Mouse (Mus musculus): ENCODE measurements at regions not wholly inside any gene's neighbourhood (a gene's known extent, or its start where the extent isn't known, plus 50 kb on each side); places are given as distances from the start of the nearest gene placed in this dataset.
A peak's percentile ranks its signal among the peaks of the same experiment; 100 is the strongest.

DNA sequence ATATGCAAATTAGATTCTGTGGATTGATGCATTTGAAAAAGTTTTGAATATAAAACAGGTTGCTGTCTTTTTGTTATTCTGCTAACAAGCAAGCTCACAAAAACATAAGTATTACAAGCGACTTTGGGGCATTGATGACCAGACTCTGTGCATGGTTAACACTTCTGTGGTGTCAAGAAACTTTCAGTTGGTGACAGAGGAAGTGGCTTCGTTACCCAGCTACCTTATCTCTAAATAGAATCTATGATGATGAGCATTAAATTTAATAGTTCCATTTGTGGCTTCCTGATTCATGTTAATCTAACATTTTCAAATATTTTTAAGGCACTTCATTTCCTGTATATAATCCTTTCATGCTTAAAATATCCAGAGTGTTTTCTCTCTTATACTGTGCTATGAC is 100.8 kb downstream of the Tm2d1 start:
- Histone ChIP-seq H3K36me3 (ENCODE audit: control insufficient read depth, insufficient read depth, low read length, poor library complexity, severe bottlenecking) (no peaks in the 10 kb centered on the region), H3K4me3 (ENCODE audit: low read depth, low read length) (no peak overlapping the region), H3K27ac (ENCODE audit: insufficient read depth, low read length) (no peak overlapping the region), H3K27me3 (ENCODE audit: control insufficient read depth, insufficient read depth, low read length, poor library complexity, severe bottlenecking) (no peaks in the 10 kb centered on the region), H3K9ac (ENCODE audit: low read depth, poor library complexity, severe bottlenecking) (no peak overlapping the region), H3K9me3 (replicated peaks; ENCODE audit: control insufficient read depth, insufficient read depth, low read length, poor library complexity, severe bottlenecking) (no peaks in the 10 kb centered on the region), H3K4me1 (ENCODE audit: control insufficient read depth, insufficient read depth, low read length) (no peaks in the 10 kb centered on the region)
- TF ChIP-seq CTCF (IDR thresholded peaks at IDR 0.05; ENCODE audit: low read depth, low read length) (no peak), POLR2A (IDR thresholded peaks at IDR 0.05; ENCODE audit: insufficient read depth, low read length) (no peak), EP300 (IDR thresholded peaks at IDR 0.05; ENCODE audit: insufficient read depth, low read depth, low read length) (no peak)

DNA sequence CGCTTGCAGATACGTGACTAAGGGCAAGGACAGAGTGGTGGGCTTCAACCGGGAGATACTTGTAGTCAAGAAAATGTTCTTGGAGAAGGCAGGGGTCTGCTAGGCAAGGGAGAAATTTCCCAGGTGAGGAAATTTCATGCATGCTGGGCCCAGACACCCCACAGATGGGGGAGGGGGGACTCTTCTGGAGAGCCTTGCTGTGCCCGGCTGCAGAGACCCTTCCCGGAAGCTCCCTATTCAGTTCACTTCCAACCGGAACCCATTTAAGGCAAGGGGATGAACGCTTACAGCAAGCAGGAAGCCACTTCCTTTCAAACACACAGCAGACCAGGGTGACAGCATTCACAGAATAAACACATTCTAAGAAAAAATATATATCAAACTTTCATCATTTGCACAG is 124.8 kb downstream of the Tm2d1 start:
- Histone ChIP-seq H3K9ac (ENCODE audit: low read depth, poor library complexity, severe bottlenecking) (no peak overlapping the region), H3K9me3 (replicated peaks; ENCODE audit: control insufficient read depth, insufficient read depth, low read length, poor library complexity, severe bottlenecking) (no peaks in the 10 kb centered on the region), H3K36me3 (ENCODE audit: control insufficient read depth, insufficient read depth, low read length, poor library complexity, severe bottlenecking) (no peaks in the 10 kb centered on the region), H3K27ac (ENCODE audit: insufficient read depth, low read length) (no peak overlapping the region), H3K4me3 (ENCODE audit: low read depth, low read length) (no peak overlapping the region), H3K4me1 (ENCODE audit: control insufficient read depth, insufficient read depth, low read length) (no peaks in the 10 kb centered on the region), H3K27me3 (ENCODE audit: control insufficient read depth, insufficient read depth, low read length, poor library complexity, severe bottlenecking) (no peaks in the 10 kb centered on the region)
- TF ChIP-seq EP300 (IDR thresholded peaks at IDR 0.05; ENCODE audit: insufficient read depth, low read depth, low read length) (no peak), CTCF (IDR thresholded peaks at IDR 0.05; ENCODE audit: low read depth, low read length) (no peak), POLR2A (IDR thresholded peaks at IDR 0.05; ENCODE audit: insufficient read depth, low read length) (no peak)

DNA sequence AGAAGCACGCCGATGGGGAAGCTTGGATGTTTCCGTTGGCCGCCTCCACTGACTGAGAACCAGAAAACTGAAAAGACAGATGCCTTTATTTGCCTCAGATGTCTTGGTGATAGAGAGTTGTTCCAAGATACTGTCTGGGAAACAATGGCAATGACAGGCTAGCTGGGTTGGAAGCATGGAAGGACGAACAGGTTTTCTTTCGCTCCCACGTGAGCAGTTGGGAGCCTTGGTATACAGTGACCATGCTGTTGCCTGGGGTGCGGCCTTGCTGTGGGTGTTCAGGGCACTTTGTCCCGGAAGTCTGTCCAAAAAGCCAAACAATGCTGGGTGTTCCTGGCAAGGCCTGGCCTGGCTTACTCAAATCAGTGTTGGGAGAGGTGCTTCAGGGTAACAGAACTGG is 125.4 kb downstream of the Tm2d1 start:
- H3K27me3 ChIP-seq (ENCODE audit: control insufficient read depth, insufficient read depth, low read length, poor library complexity, severe bottlenecking): no peaks in the 10 kb centered on the region
- no peak for TF ChIP-seq POLR2A (IDR thresholded peaks at IDR 0.05; ENCODE audit: insufficient read depth, low read length)
- no peak for TF ChIP-seq CTCF (IDR thresholded peaks at IDR 0.05; ENCODE audit: low read depth, low read length)
- no peak for TF ChIP-seq EP300 (IDR thresholded peaks at IDR 0.05; ENCODE audit: insufficient read depth, low read depth, low read length)

DNA sequence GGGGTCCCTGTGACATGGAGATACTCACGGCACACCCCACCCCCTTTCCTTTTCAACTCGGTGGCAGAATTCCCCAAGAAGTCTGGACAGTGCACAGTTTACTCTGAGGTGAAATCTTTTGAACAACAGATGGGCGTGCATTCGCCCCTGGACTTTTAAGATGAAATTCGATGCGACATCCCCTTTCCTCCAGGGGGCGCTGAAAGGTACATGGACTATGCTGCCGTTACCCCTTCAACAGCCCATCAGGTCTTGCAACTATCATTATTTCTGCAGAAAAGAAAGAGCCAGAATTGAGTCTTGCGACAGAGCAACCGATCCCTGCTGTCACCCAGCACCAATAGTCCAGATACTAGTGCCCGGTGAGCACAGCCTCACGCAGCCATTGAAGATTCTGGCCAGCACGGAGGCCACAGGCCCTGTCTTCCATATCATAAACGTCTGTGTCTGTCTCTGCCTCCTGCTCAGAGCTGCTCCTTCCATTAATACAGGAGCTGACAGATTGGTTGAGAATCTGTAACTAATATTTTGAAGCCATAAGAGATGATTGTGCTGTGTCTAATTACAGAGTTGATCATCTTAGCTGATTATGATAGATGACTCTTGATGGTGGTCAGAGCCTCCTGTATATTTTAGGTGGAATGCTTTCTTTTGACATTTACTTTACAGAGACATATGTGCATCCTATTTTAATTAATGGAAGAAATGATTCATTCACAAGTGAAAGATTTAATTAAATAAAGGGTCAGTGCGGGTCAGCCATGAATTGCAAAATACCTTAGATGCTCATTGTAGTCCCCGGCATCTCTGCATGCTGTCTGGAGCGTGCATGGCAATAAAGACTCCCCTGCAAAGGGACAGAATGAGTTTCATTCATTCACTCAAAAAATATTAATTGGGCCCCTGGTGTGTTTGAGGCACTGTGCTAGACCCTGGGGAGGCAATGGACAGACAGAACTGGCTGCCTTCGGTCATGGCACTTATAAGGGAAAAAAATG is 128.0 kb downstream of the Tm2d1 start:
- no peaks in the 10 kb centered on the region for H3K36me3 ChIP-seq (ENCODE audit: control insufficient read depth, insufficient read depth, low read length, poor library complexity, severe bottlenecking)
- H3K27me3 ChIP-seq (ENCODE audit: control insufficient read depth, insufficient read depth, low read length, poor library complexity, severe bottlenecking): no peaks in the 10 kb centered on the region
- H3K4me1 ChIP-seq (ENCODE audit: control insufficient read depth, insufficient read depth, low read length): no peaks in the 10 kb centered on the region
- no peak overlapping the region for H3K27ac ChIP-seq (ENCODE audit: insufficient read depth, low read length)
- no peak overlapping the region for H3K9ac ChIP-seq (ENCODE audit: low read depth, poor library complexity, severe bottlenecking)
- no peak overlapping the region for H3K4me3 ChIP-seq (ENCODE audit: low read depth, low read length)
- TF ChIP-seq POLR2A (IDR thresholded peaks at IDR 0.05; ENCODE audit: insufficient read depth, low read length) (no peak), CTCF (IDR thresholded peaks at IDR 0.05; ENCODE audit: low read depth, low read length) (peak; percentile 48), EP300 (IDR thresholded peaks at IDR 0.05; ENCODE audit: insufficient read depth, low read depth, low read length) (no peak)
- H3K9me3 ChIP-seq (replicated peaks; ENCODE audit: control insufficient read depth, insufficient read depth, low read length, poor library complexity, severe bottlenecking): no peaks in the 10 kb centered on the region

More for the DNA sequence above, 125.4 kb downstream of the Tm2d1 start:
- H3K27ac ChIP-seq (ENCODE audit: insufficient read depth, low read length): no peak overlapping the region
- no peak overlapping the region for H3K4me3 ChIP-seq (ENCODE audit: low read depth, low read length)
- no peaks in the 10 kb centered on the region for H3K36me3 ChIP-seq (ENCODE audit: control insufficient read depth, insufficient read depth, low read length, poor library complexity, severe bottlenecking)
- no peaks in the 10 kb centered on the region for H3K9me3 ChIP-seq (replicated peaks; ENCODE audit: control insufficient read depth, insufficient read depth, low read length, poor library complexity, severe bottlenecking)
- no peak overlapping the region for H3K9ac ChIP-seq (ENCODE audit: low read depth, poor library complexity, severe bottlenecking)
- no peaks in the 10 kb centered on the region for H3K4me1 ChIP-seq (ENCODE audit: control insufficient read depth, insufficient read depth, low read length)

DNA sequence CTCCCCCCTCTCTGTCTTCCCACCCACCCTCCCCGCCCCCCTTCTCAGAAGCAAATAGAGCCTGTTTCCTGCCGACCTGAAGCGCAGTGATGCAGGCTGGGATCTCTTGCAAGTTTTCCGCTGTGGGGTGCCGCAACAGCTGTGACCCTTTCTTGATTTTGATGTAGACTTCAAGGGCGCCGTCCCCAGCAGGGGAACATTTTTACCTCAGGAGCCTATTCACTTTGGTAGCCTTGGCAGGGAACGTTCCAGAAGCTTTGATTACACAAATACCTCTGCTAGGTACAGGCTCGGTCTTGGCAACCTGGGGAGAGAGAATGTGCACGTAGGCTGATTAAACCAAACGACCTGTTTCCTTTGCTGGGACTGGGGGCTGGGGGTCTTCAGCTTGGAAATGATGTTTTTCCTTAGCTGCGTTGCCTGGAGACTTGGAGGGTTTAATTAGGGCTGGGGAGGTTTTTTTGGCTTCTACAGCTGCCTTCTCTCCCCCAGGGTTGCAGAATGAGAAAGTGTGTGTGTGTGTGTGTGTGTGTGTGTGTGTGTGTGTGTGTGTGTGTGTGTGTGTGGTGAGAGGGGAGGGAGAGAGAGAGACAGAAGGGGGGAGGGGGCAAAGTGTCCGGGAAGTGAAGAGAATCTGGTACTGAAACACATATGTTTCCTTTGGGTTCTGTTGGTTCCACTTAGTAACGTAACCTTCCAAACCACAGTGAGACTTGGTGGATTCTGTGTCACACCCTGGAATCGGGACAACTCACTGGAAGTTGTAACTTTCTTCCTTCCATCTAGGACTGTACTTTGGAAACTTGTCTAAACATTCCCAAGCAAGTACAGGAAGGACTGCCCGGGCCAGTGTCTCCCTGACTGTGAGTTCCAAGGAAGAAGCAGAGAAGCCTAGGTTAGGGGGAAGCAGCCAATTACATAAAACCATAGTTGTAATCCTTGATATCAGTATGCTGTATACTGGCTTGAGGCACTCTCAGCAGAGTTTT is 138.9 kb downstream of the Tm2d1 start:
- no peaks in the 10 kb centered on the region for H3K27me3 ChIP-seq (ENCODE audit: control insufficient read depth, insufficient read depth, low read length, poor library complexity, severe bottlenecking)
- H3K4me1 ChIP-seq (ENCODE audit: control insufficient read depth, insufficient read depth, low read length): peaks cover 2% of the 10 kb centered on the region
- H3K4me3 ChIP-seq (ENCODE audit: low read depth, low read length): peak overlapping the region; percentile 12; the same call in 1 of the 2 replicates
- no peak overlapping the region for H3K9ac ChIP-seq (ENCODE audit: low read depth, poor library complexity, severe bottlenecking)
- H3K27ac ChIP-seq (ENCODE audit: insufficient read depth, low read length): no peak overlapping the region
- no peaks in the 10 kb centered on the region for H3K9me3 ChIP-seq (replicated peaks; ENCODE audit: control insufficient read depth, insufficient read depth, low read length, poor library complexity, severe bottlenecking)
- H3K36me3 ChIP-seq (ENCODE audit: control insufficient read depth, insufficient read depth, low read length, poor library complexity, severe bottlenecking): no peaks in the 10 kb centered on the region
- no peak for TF ChIP-seq CTCF (IDR thresholded peaks at IDR 0.05; ENCODE audit: low read depth, low read length)
- no peak for TF ChIP-seq POLR2A (IDR thresholded peaks at IDR 0.05; ENCODE audit: insufficient read depth, low read length)
- 0 out of 2 replicates have a peak, but pooled peaks have one; percentile 4 for TF ChIP-seq EP300 (IDR thresholded peaks at IDR 0.05; ENCODE audit: insufficient read depth, low read depth, low read length)
